Mouse (Mus musculus) NIH3T3 (cell line): ENCODE results near the gene Plekhg5.

ENCODE experiments used
- DNase-seq: peaks from one replicate; pipeline ENCODE4 v3.0.0-alpha.2; 2012; ENCODE audit warnings: low read depth

Gene Plekhg5

DNA sequence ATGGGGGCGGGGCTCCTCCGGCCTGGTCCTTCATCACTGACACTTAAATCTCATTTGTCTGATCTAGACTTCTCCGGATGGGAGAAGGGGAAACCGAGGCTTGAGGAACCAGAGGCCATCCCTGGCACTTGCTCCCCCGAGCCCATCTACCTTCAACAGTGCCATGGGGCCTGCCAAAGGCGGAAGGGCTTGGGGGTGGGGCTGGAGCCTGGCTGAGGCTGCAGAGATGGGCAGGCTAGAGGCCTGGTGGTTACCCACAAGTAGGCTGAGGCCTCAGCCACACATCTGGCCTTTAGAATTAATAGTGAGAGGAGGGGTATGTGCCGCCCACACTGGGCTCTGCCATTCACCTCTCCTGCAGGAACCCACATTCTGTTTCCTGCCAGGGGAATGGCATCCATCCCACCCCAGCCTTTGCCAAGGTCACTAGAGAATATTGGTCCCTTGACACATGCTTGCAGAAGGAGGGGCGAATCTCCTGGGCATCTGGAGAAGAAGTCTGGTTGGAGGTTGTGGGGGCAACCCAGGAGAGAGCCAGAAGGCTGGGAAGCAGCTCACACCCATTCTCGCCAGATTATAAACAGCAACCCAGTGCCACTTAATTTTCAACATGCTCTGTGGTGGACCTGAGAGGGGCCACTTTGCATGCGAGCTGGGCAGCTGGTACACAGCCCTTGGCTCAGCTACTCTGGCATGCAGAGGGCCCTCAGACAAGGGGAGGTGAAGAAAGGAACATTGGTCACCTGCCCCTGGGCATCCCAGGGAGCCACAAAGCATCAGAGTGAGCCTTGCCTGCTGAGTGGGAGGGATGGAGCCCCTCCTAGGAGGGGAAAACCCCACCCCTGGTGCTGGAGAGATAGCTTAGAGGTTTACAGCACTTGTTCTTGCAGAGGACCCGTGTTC, 1.6 kb upstream of the Plekhg5 start:
- no peak for DNase-seq

DNA sequence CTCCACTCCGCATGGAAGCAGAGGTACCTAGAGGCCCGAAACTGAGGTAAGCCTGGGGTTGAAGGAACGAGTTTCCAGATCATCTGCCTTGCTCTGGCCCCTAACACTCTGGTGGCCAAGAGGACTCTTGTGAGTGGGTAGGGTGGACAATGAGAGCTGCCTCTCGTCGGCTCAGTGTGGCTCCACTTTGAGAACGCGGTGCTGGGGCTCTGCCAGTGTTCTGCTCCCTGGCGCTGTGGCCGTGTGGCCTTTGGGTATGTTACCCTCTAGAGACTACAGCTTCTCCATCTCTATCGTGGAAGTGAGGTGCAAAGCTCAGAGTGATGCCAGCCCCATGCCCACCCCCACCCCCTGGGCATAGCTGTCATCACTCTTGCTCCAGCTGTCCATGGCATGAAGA, 357 bp downstream of the Plekhg5 start:
- DNase-seq, result no peak

DNA sequence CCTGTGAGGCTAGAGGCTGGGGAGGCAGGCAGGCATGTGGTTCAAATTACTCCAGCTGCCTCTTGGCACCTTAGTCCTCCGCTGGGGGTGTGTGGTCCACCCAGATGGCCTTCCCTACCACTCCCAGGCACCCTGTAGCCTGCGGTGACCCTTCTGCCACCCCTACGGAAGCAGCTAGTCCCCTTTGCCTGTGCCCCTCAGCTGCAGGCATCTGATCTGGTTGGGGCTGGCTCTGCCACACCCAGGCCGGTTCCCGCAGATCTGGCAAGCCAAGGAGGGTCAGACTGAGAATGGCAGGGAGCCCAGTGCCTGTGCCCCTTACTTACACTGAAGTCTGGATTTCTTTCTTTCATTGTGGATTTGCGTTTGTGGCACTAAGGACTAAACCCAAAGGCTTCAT, 1.4 kb downstream of the Plekhg5 start:
- peak; percentile 42 for DNase-seq

DNA sequence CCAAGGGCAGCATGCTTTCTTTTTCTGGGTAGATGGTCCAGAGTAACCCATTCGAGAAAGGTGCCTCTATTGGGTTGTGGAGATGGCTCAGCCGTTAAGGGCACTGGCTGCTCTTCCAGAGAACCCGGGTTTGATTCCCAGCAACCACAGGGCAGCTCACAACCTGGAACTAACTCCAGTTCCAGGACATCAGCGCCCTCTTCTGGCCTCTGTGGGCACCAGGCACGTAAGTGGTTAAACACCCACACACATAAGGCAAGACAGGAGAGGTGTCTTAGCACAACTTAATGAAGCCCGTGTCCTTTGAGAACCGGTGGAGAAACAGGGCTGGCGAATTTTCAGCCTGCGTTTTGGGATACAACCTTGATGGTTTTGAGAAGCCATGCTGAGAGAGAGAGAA, 2.2 kb downstream of the Plekhg5 start:
- no peak for DNase-seq

DNA sequence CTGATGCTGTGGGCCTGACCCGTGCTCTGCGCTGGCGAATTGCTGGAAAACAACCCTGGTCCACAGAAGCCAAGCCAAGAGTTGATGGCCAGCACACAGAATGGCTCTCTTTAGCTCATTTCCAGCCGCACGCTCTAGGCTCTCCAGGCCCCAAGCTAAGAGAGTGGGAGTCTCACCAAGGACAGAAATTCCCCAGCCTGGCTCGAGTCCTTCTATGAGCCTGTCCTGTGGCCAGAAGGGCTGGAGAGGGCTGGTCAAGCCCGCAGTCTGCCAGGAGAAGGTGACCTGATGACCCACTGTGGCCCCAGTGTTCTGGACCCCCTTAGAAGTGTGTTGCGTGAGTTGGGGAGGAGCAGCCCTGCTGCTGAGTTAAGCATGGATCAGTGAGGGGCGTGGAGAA, 4.9 kb downstream of the Plekhg5 start:
- no peak for DNase-seq

DNA sequence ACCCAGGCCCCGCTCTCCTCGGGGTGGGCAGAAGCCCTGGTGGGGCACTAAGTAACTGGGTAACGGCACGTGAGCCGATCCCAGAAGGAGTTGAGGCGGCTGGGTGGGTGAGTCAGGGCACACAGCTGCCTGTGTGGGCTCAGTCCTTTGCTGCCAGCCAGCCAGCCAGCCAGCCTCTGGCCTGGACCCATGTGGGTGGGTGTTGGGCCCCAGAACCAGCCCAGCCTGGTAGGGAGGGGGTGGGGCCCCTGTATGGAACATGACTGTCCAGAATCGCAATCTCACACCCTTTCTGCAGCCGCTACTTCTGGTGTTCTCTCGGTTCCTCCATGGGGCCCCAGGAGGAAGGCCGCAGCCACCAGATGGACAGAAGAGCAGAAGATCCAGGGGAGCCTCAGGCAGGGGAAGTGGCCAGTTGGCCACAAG, 5.8 kb downstream of the Plekhg5 start:
- DNase-seq, result peak; percentile 30

DNA sequence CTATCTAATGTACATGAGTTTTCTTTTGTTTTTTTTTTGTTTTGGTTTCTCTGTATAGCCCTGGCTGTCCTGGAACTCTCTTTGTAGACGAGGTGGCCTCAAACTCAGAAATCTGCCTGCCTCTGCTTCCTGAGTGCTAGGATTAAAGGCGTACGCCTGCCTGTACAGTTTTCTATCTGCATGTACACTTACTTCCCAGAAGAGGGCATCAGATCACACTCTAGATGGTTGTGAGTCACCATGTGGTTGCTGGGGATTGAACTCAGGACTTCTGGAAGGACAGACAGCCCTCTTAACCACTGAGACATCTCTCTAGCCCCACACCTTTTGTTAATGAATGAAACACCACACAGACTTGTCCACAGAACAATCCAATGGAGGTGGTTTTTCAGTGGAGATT, 7.0 kb downstream of the Plekhg5 start:
- DNase-seq, result no peak

DNA sequence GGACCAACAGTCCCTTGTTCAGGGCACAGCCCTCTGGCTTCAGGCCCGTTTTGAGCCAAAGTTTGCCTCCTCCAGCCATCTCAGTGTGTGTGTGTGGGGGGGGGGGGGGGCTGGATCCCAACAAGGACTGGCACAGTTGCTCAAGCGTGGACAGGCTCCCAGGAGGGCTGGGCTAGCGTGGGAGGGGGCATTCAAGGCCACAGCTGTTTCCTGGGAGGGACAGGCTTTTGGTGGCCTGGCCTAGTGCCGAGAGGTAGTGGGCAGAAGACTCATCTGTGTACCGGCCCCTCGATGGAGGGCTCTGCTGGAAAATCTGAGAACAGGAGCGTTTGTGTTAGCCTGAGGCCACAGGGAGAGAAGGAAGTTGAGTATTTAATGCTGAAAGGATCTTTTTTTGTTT, 7.6 kb downstream of the Plekhg5 start:
- DNase-seq, result no peak

DNA sequence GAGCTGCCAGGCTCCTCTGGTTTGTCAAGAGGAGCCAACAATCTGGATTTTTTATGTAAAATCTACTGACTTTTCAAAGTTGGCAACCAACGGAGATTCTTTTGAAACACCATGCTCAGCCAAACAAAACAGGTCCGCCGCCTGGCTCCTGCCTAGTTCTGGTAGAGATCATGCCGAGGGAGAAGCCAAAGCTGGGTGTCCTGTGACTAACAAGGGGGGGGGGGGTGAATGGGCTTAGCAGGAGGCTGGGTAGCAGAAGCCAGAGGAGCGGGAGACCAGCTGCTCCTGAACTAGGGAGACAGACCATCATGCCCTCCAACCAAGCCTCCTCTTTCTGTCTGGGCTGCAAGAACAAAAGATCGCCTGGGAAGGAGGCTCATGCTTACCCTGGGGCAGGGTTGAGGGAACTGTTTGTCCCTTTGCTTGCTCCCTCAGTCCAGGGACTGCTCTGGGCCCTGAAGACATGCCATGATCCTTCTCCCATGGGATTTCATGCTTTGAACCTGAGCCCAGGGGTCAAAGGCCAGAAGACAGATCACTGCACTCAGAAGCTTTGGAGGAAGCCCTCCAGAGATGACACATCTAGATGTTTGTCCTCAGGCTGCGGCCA, 11.4 kb downstream of the Plekhg5 start:
- DNase-seq, result peak; percentile 89

DNA sequence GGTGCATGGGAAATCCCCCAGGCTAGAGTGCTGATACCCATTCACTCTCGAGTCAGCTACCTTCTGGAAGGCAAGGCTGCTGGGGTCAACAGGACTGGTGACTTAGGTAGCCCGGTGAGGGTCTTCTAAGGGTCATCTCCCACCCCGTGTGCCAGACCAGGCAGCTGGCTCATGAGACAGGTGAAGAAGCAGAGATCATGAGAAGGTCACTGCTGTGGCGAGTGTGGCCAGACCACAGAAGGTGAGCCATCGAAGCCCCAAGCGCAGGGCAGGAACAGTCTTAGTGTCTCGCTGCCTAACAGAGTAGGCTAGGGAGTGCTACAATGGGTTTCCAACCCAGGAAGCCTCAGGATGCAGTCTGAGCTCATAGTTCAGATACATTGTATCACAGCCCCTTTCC, 12.3 kb downstream of the Plekhg5 start:
- DNase-seq, result no peak

DNA sequence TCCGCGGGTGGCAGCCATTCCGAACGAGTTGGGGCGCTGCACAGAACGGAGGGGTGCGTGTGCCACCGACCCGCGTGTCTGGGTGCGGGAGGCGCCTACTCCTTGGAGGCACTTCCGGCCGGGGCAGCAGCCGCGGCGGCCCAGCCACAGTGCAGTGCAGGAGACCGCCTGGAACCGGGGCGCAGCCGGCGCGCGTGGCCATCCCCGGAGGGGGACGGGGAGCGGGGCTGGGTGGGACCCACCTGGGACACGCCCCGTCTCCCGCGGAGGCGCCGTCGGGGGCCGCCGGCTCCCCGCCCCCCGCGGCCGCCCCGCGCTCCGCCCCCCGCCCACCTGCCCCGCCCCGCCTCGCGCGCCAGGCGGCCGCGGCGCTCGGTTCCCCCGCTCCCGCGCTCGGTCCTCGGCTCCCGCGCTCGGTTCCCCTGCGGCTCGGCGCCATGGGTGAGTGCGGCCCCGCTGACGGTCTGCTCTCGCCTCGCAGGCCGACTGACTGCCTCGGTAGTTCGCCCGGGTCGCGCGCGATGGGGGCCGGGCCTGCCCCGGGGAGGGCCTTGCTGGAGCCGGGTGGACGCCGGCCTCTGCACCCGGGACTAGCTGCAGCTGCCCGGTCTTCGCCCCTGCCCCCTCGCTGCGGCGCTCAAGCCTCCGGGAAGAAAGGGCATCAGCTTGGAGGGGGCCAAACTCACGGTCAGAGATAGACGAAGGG, 14.4 kb downstream of the Plekhg5 start:
- DNase-seq, result peak; percentile 70

DNA sequence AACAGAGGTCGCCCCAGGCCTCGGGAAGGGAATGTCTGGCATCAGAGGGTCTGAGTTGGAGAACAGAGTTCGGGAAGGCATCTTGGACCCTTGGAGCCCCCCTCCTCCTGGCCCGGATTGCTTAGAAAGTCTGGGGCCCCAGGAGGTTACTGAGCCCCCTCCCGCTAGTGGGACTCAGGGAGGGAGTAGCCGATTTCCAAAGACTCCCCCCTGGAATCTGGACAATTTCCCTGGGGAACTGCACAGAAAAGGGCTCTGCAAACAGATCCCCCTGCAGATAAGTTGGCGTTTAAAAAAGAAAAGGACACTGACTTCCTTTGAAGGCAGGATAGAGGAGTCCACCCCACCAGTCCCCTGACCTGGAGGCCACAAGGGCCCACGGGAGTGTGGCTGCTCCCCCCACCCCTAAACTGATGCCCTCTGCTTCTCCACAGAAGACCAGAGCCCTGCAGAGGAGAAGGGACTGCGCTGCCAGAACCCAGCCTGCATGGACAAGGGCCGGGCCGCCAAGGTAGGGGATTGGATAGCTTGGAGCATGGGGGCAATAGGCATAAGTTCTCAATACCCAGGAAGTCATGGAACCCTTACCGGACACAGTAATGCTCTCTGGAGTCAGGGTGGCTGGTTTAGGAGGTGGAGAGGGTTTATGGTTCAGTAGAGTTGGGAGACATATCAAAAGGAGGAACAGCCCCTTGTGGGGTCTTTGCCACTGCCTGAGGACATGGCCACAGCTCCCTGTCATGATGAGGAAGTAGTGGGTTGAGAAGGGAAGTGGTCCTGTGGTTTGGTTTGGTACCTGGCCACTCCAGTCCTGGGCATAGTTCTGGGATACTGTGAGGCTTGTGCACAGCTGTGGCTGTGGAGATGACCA, 15.1 kb downstream of the Plekhg5 start:
- DNase-seq, result no peak

DNA sequence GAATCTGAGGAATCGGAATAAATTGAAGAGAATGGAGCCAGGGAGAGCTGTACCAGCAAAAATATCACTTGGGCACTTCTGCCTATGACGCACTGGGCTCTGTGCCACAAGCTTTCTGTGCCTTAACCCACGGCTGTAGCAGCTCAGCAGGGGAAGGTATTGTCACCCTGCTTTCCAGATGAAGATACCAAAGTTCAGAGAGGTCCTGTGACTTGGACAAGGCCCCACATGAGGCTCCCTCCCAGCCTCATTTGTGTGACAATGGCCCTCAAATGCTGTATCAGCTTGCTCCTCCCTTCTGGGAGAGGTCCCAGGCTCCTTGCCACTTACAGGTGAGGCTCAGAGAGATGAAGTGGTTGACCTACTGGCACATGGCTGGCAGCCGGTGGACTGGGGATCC, 15.8 kb downstream of the Plekhg5 start:
- DNase-seq, result peak; percentile 22

DNA sequence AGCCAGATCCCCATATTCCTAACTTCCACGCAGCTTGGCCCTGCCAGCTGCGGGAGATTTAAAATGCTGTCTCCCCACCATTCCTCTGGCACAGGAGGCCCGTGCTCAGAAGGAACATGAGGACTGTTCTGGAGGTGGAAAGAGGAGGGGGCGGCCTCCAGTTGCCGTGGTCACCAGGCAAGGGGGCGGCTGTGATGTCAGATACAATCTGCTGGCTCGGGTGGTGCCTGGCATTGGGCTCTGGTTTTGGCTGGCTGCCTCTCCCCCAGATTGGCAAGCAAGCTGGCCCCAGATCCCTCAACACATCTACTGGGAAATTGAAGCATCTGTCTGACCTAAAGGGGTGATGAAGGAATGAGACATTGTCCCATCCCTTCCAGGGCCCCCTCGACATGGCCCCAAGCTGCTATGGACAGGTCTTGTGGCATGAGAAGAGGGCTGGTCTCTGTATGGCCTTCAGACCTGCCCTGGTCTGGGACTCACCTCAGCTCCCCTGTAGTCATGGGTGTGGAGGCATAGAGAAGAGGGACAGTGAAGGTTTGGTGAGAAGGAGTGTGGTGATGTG, 16.3 kb downstream of the Plekhg5 start:
- DNase-seq, result no peak

DNA sequence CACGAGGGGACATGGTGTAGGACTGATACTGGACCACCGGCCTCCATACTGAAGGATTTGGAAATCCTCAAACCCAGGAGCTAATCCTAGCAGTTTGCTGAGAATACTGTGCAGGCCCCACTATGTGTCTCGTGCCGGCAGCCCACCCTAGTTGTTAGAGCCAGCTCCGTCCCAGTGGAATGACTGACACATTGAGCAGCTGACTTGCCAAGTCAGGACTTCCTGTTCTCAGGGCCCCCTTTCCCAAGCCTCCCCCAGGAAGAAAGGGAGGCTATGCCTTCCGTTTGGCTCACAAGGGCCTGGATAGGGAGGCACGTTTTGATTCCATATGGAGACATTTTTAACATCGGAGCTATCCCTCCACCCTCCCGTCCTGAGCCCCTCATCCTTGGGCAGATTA, 17.9 kb downstream of the Plekhg5 start:
- DNase-seq, result no peak

DNA sequence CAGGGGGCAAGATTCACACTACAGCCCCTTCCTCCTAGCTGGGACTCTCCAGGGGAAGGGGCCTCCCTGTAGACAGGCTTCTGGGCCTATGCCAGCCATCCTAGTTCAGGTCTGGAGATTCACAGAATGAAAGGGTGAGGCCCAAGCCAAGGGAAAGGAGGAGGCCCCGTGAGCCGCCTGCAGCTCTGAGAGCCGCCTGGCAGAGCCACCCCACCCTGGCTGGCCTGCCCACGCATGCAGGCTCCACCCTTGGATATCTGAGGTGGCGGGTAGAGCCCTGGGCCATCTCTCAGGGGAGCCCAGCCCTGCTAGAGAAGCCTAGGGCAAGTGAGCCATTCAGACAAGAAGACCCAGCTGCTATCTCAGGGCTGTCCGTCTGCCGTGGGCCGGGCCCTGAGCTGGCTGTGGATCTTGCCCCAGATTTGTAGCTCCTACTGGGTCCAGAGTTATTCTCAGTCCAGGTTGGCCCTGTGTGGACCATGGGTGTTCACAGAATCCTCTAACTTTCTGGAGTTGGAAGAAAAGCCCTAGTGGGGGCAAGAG, 20.5 kb downstream of the Plekhg5 start:
- peak; percentile 27 for DNase-seq

DNA sequence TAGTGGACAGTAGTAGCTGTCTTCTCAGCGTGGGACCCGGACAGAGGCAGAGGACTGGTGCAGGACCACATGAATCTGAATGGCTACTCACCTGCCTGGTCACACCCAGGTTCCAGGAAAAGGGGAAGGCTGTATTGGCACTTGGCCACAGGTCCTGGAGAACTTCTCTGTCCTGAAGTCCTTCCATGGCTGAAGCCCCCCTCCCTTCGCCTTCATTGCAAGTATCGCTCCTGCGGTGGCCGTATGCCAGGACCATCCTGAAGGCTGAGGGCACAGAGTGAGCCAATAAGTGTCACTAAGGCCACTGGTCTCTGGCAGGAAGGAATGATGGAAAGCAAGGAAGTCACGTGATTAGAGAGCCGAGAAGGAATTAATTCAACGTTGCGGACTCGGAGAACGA, 21.9 kb downstream of the Plekhg5 start:
- no peak for DNase-seq

DNA sequence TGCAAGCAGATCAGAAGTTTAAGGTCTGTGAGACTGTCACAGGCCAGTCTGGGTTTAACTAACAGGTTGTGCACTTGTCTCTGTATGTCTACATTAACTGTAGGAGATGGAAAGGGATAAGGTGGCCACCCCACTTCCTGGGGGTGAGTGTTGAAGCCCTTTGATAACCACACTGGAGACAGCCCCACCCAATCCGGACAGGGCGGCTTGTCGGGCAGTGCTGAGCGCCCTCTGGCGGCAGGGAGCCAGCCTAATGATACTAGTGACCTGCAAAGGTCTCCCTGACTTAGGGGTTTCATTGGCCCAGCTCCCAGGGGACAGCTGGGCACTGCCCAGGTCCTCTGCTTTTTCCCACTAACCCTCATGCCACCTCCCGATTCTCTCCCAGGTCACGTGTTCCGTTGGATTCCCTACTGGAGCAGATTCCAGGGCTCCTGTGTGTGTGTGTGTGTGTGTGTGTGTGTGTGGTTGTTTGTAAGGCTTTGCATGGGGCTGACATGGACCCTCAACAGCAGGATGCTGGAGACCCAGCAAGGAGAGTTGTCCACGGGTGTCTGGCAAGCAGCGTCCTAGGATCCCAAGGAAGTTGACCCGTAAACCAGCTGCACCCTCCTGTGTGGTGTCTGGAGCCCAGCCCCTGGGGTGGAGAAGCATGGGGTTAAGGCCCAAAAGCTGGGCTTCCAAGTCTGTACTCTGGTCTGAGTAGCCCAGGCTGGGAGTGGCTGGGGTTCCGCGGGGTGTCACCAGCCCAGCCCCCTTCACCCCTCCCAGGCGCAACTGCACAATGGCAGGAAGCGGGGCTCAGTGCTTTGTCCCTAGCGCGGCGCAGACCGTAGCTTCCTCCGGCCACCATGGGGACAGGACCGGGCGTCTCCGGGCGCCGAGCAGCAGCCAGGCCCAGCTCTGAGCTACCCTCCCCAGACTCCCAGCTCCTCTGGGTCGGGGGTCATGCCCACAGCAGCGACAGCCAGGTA, 23.9 kb downstream of the Plekhg5 start:
- peak; percentile 70 for DNase-seq

DNA sequence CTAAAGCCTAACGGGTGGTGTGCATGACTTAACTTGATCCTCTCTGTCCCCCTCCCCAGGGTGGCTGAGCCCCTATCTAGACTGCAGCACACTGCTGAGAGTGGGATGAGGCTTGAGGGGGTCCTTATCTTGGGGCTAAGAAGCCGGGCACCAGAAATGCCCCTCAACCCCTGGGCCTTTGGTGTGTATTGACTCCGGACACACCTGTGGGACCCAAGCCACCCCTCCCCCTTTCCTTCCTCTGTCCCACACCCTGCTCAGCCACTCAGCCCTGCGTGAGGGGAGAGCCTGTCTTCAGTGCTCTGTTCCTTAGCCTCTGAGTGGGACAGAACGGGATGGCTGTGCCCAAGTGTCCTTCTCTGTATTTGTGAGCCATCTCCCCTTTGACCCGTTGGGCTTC, 24.6 kb downstream of the Plekhg5 start:
- no peak for DNase-seq
